Mouse (Mus musculus): ENCODE data around the gene 4930503E14Rik. TPM values are rescaled to one million over a fixed set of nuclear protein-coding genes. Genes with fewer than 3 reads are reported as not detected.
"Not testable (repeated sequence)": the region's sequence is repeated elsewhere in the genome, so short reads cannot be mapped to it uniquely, and the experiment has no call there.

The 4930503E14Rik gene
- polyA plus RNA-seq (2011; ENCODE audit: insufficient read depth, insufficient read length, low read depth, missing spikeins): not detected in 2 replicates

- H3K4me3 ChIP-seq (ENCODE audit: low read depth, low read length); H3K27ac ChIP-seq (ENCODE audit: insufficient read depth, low read length); H3K4me1 ChIP-seq (ENCODE audit: control insufficient read depth, insufficient read depth, low read length); H3K9me3 ChIP-seq (replicated peaks; ENCODE audit: control insufficient read depth, insufficient read depth, low read length, poor library complexity, severe bottlenecking); H3K27me3 ChIP-seq (ENCODE audit: control insufficient read depth, insufficient read depth, low read length, poor library complexity, severe bottlenecking); H3K9ac ChIP-seq (ENCODE audit: low read depth, poor library complexity, severe bottlenecking); H3K36me3 ChIP-seq (ENCODE audit: control insufficient read depth, insufficient read depth, low read length, poor library complexity, severe bottlenecking): not testable (repeated sequence)
Observed at GRCm38 (mm10) chr14:44213154-44213553, at the start of gene 4930503E14Rik. TSS of gene 4930503E14Rik (minus strand) at chr14:44213254.

GRCm38 (mm10) chr14:44248039-44248438 is 35.0 kb upstream of the 4930503E14Rik start:
- no peak overlapping the region for H3K4me3 ChIP-seq (ENCODE audit: low read depth, low read length)
- H3K9me3 ChIP-seq (replicated peaks; ENCODE audit: control insufficient read depth, insufficient read depth, low read length, poor library complexity, severe bottlenecking): peaks cover 6% of the 10 kb centered on the region; the same call in 1 of the 2 replicates
- no peak overlapping the region for H3K27ac ChIP-seq (ENCODE audit: insufficient read depth, low read length)
- no peaks in the 10 kb centered on the region for H3K36me3 ChIP-seq (ENCODE audit: control insufficient read depth, insufficient read depth, low read length, poor library complexity, severe bottlenecking)
- TF ChIP-seq EP300 (IDR thresholded peaks at IDR 0.05; ENCODE audit: insufficient read depth, low read depth, low read length): no peak
- no peak for TF ChIP-seq CTCF (IDR thresholded peaks at IDR 0.05; ENCODE audit: low read depth, low read length)
- no peak for TF ChIP-seq POLR2A (IDR thresholded peaks at IDR 0.05; ENCODE audit: insufficient read depth, low read length)
- no peak overlapping the region for H3K9ac ChIP-seq (ENCODE audit: low read depth, poor library complexity, severe bottlenecking)
- H3K4me1 ChIP-seq (ENCODE audit: control insufficient read depth, insufficient read depth, low read length): no peaks in the 10 kb centered on the region
- H3K27me3 ChIP-seq (ENCODE audit: control insufficient read depth, insufficient read depth, low read length, poor library complexity, severe bottlenecking): no peaks in the 10 kb centered on the region

- not testable (repeated sequence) for H3K9me3 ChIP-seq (replicated peaks; ENCODE audit: control insufficient read depth, insufficient read depth, low read length, poor library complexity, severe bottlenecking); H3K27ac ChIP-seq (ENCODE audit: insufficient read depth, low read length); H3K4me1 ChIP-seq (ENCODE audit: control insufficient read depth, insufficient read depth, low read length); H3K36me3 ChIP-seq (ENCODE audit: control insufficient read depth, insufficient read depth, low read length, poor library complexity, severe bottlenecking); H3K27me3 ChIP-seq (ENCODE audit: control insufficient read depth, insufficient read depth, low read length, poor library complexity, severe bottlenecking); H3K9ac ChIP-seq (ENCODE audit: low read depth, poor library complexity, severe bottlenecking); H3K4me3 ChIP-seq (ENCODE audit: low read depth, low read length)
Observed at GRCm38 (mm10) chr14:44197361-44197760, 15.7 kb downstream of the 4930503E14Rik start, which contains the start of gene Gm8212. TSS of gene Gm8212 (plus strand) at chr14:44197661.

- not testable (repeated sequence) for H3K27me3 ChIP-seq (ENCODE audit: control insufficient read depth, insufficient read depth, low read length, poor library complexity, severe bottlenecking)
Observed at GRCm38 (mm10) chr14:44123551-44123950, 89.5 kb downstream of the 4930503E14Rik start, which contains the start of gene Gm3327. TSS of gene Gm3327 (plus strand) at chr14:44123851.

More at GRCm38 (mm10) chr14:44123551-44123950, 89.5 kb downstream of the 4930503E14Rik start, which contains the start of gene Gm3327:
- H3K36me3 ChIP-seq (ENCODE audit: control insufficient read depth, insufficient read depth, low read length, poor library complexity, severe bottlenecking); H3K4me1 ChIP-seq (ENCODE audit: control insufficient read depth, insufficient read depth, low read length); H3K4me3 ChIP-seq (ENCODE audit: low read depth, low read length); H3K9me3 ChIP-seq (replicated peaks; ENCODE audit: control insufficient read depth, insufficient read depth, low read length, poor library complexity, severe bottlenecking); H3K27ac ChIP-seq (ENCODE audit: insufficient read depth, low read length); H3K9ac ChIP-seq (ENCODE audit: low read depth, poor library complexity, severe bottlenecking): not testable (repeated sequence)

Other genes starting within 250 kb of the 4930503E14Rik start
- not detected in 2 replicates for gene Ang6, start 211.0 kb downstream of the 4930503E14Rik start, polyA plus RNA-seq (2011; ENCODE audit: insufficient read depth, insufficient read length, low read depth, missing spikeins)
- gene Ear2, start 110.6 kb downstream of the 4930503E14Rik start, polyA plus RNA-seq (2011; ENCODE audit: insufficient read depth, insufficient read length, low read depth, missing spikeins): not detected in 2 replicates
- gene Gm3327, start 89.4 kb downstream of the 4930503E14Rik start, polyA plus RNA-seq (2011; ENCODE audit: insufficient read depth, insufficient read length, low read depth, missing spikeins): not detected in 2 replicates
- not detected in 2 replicates for gene Gm8212, start 15.6 kb downstream of the 4930503E14Rik start, polyA plus RNA-seq (2011; ENCODE audit: insufficient read depth, insufficient read length, low read depth, missing spikeins)
- gene Gm8220, start 72.3 kb upstream of the 4930503E14Rik start, polyA plus RNA-seq (2011; ENCODE audit: insufficient read depth, insufficient read length, low read depth, missing spikeins): not detected in 2 replicates
- gene Gm5930, start 125.3 kb upstream of the 4930503E14Rik start, polyA plus RNA-seq (2011; ENCODE audit: insufficient read depth, insufficient read length, low read depth, missing spikeins): not detected in 2 replicates
- not detected in 2 replicates for gene Gm8229, start 152.1 kb upstream of the 4930503E14Rik start, polyA plus RNA-seq (2011; ENCODE audit: insufficient read depth, insufficient read length, low read depth, missing spikeins)
- gene Gm3371, start 197.4 kb upstream of the 4930503E14Rik start, polyA plus RNA-seq (2011; ENCODE audit: insufficient read depth, insufficient read length, low read depth, missing spikeins): not detected in 2 replicates
- gene Gm8232, start 220.4 kb upstream of the 4930503E14Rik start, polyA plus RNA-seq (2011; ENCODE audit: insufficient read depth, insufficient read length, low read depth, missing spikeins): not detected in 2 replicates